Mouse (Mus musculus): ENCODE data around the gene Tgif1. TPM values are rescaled to one million over a fixed set of nuclear protein-coding genes. Genes with fewer than 3 reads are reported as not detected.

Gene Tgif1
- polyA plus RNA-seq, 1 experiment from 2014 or later = 11.8 TPM

- Histone ChIP-seq H3K4me2 (replicated peaks) (no peak overlapping the region), H3K36me3 (replicated peaks; ENCODE audit: control insufficient read depth, insufficient read depth) (no peaks in the 10 kb centered on the region), H3K4me3 (replicated peaks; ENCODE audit: low read length) (no peak overlapping the region), H3K9me3 (ENCODE audit: control insufficient read depth, low read length) (no peaks in the 10 kb centered on the region), H3K27me3 (ENCODE audit: control insufficient read depth, insufficient read depth, low read length) (peaks cover 9% of the 10 kb centered on the region), H3K9ac (no peak overlapping the region), H3K4me1 (replicated peaks; ENCODE audit: control insufficient read depth, insufficient read depth, low read length) (peaks cover 9% of the 10 kb centered on the region; the same call in 1 of the 2 replicates), H3K27ac (no peak overlapping the region)
- WGBS = 50% methylated on average over 12 of the region's 12 CpGs
- ATAC-seq (ENCODE audit: low FRiP score) (no peak), DNase-seq (ENCODE audit: low spot score) (peak; percentile 58)
Measured at GRCm38 (mm10) chr17:70856871-70857415, 3.6 kb upstream of the Tgif1 start.

DNA sequence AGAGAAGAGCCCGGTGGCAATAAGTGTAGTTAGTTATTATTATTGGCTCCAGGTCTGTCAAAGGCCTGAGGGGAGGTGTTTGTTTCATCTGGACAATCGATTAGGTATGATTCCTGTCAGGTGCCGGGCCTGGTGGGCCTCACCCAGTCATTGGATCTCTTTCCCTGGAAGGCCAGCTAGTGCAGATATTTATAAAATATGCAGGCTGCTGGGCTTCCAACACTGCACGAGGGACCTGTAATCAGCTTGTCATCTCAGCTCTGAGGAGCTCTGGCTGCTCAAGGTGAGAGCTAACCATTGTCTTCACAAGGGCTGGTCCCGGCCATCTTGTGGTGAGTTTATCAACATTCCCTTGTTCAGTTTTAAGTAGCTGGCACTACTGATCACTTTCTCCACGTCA lies 675 bp upstream of the Tgif1 start:
- Histone ChIP-seq H3K27me3 (ENCODE audit: control insufficient read depth, insufficient read depth, low read length) (peaks cover 36% of the 10 kb centered on the region), H3K27ac (peak overlapping the region; percentile 88; the same call in 1 of the 2 replicates), H3K4me3 (replicated peaks; ENCODE audit: low read length) (peak overlapping the region; percentile 60), H3K4me2 (replicated peaks) (peak overlapping the region; percentile 99), H3K36me3 (replicated peaks; ENCODE audit: control insufficient read depth, insufficient read depth) (no peaks in the 10 kb centered on the region), H3K9me3 (ENCODE audit: control insufficient read depth, low read length) (no peaks in the 10 kb centered on the region), H3K9ac (0 out of 2 replicates have a peak overlapping the region, but pooled peaks have one; percentile 63), H3K4me1 (replicated peaks; ENCODE audit: control insufficient read depth, insufficient read depth, low read length) (peaks cover 27% of the 10 kb centered on the region; the same call in 1 of the 2 replicates)
- ATAC-seq (ENCODE audit: low FRiP score) = no peak
- WGBS = 24% methylated on average over 6 of the region's 6 CpGs
- no peak for DNase-seq (ENCODE audit: low spot score)

- peak overlapping the region; percentile 63 for H3K9ac ChIP-seq
- H3K9me3 ChIP-seq (ENCODE audit: control insufficient read depth, low read length) = no peaks in the 10 kb centered on the region
- H3K36me3 ChIP-seq (replicated peaks; ENCODE audit: control insufficient read depth, insufficient read depth) = no peaks in the 10 kb centered on the region
- H3K4me2 ChIP-seq (replicated peaks) = peak overlapping the region; percentile 99
- ATAC-seq (ENCODE audit: low FRiP score) (peak; percentile 75), DNase-seq (ENCODE audit: low spot score) (peak; percentile 64)
- peak overlapping the region; percentile 60 for H3K4me3 ChIP-seq (replicated peaks; ENCODE audit: low read length)
- H3K27me3 ChIP-seq (ENCODE audit: control insufficient read depth, insufficient read depth, low read length) = peaks cover 48% of the 10 kb centered on the region
- WGBS = under 1% methylated on average over 51 of the region's 51 CpGs
- H3K4me1 ChIP-seq (replicated peaks; ENCODE audit: control insufficient read depth, insufficient read depth, low read length) = peaks cover 36% of the 10 kb centered on the region; the same call in 1 of the 2 replicates
- peak overlapping the region; percentile 88 for H3K27ac ChIP-seq
Measured at GRCm38 (mm10) chr17:70852686-70853386, 510 bp downstream of the Tgif1 start.

GRCm38 (mm10) chr17:70852011-70852685 lies 1.2 kb downstream of the Tgif1 start:
- ATAC-seq (ENCODE audit: low FRiP score) (no peak), DNase-seq (ENCODE audit: low spot score) (no peak)
- peaks cover 36% of the 10 kb centered on the region; the same call in 1 of the 2 replicates for H3K4me1 ChIP-seq (replicated peaks; ENCODE audit: control insufficient read depth, insufficient read depth, low read length)
- WGBS = under 1% methylated on average over 29 of the region's 29 CpGs
- H3K4me3 ChIP-seq (replicated peaks; ENCODE audit: low read length) = peak overlapping the region; percentile 60
- H3K36me3 ChIP-seq (replicated peaks; ENCODE audit: control insufficient read depth, insufficient read depth) = no peaks in the 10 kb centered on the region
- H3K27ac ChIP-seq = peak overlapping the region; percentile 88
- no peaks in the 10 kb centered on the region for H3K9me3 ChIP-seq (ENCODE audit: control insufficient read depth, low read length)
- H3K27me3 ChIP-seq (ENCODE audit: control insufficient read depth, insufficient read depth, low read length) = peaks cover 51% of the 10 kb centered on the region
- peak overlapping the region; percentile 99 for H3K4me2 ChIP-seq (replicated peaks)
- H3K9ac ChIP-seq = peak overlapping the region; percentile 63

DNA sequence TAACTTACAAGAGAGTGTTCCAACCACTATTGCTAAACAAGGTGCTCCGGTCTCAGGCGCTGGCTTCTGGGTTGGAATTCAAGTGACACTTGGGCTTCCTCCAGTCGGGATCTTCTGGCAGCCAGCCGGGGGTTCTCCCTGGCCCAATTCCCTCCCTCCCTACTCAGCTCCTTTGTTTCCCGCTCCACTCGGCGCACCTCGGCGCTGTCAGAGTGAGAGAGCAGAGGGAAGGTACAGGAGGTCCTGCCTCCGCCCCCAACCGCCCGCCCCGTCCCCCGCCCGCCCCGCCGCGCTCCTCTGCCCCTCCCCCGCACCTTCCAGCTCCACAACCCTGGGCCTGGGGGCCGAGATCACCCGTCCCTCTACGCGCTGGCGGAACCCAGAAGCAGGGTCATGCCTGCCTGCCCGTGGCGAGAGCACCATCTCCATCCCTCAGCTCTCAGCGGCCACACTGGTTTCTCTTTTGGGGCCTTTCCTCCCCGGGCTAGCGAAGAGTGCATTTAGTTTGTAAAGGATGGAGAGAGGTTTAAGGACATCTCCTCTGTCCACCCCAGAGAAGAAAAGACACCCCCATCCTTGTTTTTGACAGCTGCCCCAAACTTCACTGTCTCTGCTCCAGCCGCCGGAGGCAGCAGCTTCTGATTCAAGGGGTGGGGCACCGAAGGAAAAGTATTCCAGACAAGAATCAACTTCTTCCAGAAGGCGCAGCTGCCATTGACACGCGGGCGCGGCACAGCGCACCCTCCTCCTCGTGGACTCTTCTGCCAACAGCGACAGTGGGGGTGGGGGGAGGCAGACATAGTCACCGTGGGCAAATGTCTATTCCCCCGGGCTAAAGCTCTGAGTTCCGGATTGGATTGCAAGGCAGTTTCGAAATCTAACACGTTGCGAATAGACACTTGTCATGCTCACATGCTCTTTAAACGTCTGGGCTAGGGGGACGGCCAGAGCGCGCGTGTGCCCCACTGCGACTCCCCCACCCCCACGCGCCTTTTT lies 2.1 kb downstream of the Tgif1 start:
- peak overlapping the region; percentile 99 for H3K4me2 ChIP-seq (replicated peaks)
- H3K9me3 ChIP-seq (ENCODE audit: control insufficient read depth, low read length) = no peaks in the 10 kb centered on the region
- no peak for DNase-seq (ENCODE audit: low spot score)
- under 1% methylated on average over 47 of the region's 54 CpGs for WGBS
- peak overlapping the region; percentile 63 for H3K9ac ChIP-seq
- ATAC-seq (ENCODE audit: low FRiP score) = peak; percentile 35
- H3K36me3 ChIP-seq (replicated peaks; ENCODE audit: control insufficient read depth, insufficient read depth) = no peaks in the 10 kb centered on the region
- H3K4me3 ChIP-seq (replicated peaks; ENCODE audit: low read length) = peak overlapping the region; percentile 60
- H3K27ac ChIP-seq = peak overlapping the region; percentile 88
- peaks cover 51% of the 10 kb centered on the region for H3K27me3 ChIP-seq (ENCODE audit: control insufficient read depth, insufficient read depth, low read length)
- H3K4me1 ChIP-seq (replicated peaks; ENCODE audit: control insufficient read depth, insufficient read depth, low read length) = peaks cover 36% of the 10 kb centered on the region; the same call in 1 of the 2 replicates

DNA sequence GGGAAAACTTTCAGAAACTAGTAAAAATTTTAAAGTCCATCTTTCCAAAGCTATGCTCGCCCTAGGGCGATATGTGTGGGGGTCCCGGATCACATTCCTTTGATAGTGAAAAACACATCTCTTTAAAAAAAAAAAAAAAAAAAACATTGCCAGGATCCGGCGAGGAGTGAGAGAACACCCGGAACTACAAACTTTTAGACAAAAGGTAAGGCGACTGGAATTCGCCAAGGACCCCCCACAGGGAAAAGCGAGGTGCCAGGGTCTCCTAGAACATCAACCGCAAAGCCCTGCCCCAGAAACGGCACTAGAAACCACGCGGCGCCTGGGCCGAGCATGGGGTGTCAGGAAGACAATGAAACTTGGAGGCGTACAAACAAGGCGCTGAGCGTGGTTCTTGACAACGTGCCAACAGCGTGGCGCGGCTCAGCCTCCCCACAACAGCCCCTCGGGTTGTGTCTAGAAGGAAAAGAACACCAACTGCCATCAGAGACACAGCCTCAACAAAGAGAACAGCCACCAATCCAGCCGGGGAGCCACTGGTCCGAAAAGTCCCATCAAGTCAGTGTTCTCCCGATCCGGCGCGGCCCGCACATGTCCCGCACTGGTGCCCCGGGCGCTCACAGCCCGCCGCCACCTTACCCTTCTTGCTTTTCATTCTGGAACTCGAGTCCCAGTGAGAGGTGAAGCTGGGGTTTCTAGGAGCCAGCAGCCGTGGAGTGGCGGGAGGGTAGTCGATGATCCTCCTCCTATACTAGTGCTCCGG lies 2.9 kb downstream of the Tgif1 start:
- H3K9ac ChIP-seq = peak overlapping the region; percentile 63
- DNase-seq (ENCODE audit: low spot score) = peak; percentile 59
- peak overlapping the region; percentile 88 for H3K27ac ChIP-seq
- peaks cover 36% of the 10 kb centered on the region; the same call in 1 of the 2 replicates for H3K4me1 ChIP-seq (replicated peaks; ENCODE audit: control insufficient read depth, insufficient read depth, low read length)
- peaks cover 51% of the 10 kb centered on the region for H3K27me3 ChIP-seq (ENCODE audit: control insufficient read depth, insufficient read depth, low read length)
- no peaks in the 10 kb centered on the region for H3K9me3 ChIP-seq (ENCODE audit: control insufficient read depth, low read length)
- no peaks in the 10 kb centered on the region for H3K36me3 ChIP-seq (replicated peaks; ENCODE audit: control insufficient read depth, insufficient read depth)
- under 1% methylated on average over 40 of the region's 40 CpGs for WGBS
- H3K4me2 ChIP-seq (replicated peaks) = peak overlapping the region; percentile 99
- peak; percentile 19; the same call in 1 of the 2 replicates for ATAC-seq (ENCODE audit: low FRiP score)
- H3K4me3 ChIP-seq (replicated peaks; ENCODE audit: low read length) = peak overlapping the region; percentile 60

GRCm38 (mm10) chr17:70849399-70850232 lies 3.7 kb downstream of the Tgif1 start:
- peaks cover 51% of the 10 kb centered on the region for H3K27me3 ChIP-seq (ENCODE audit: control insufficient read depth, insufficient read depth, low read length)
- ATAC-seq (ENCODE audit: low FRiP score) (no peak), DNase-seq (ENCODE audit: low spot score) (peak; percentile 83)
- H3K9me3 ChIP-seq (ENCODE audit: control insufficient read depth, low read length) = no peaks in the 10 kb centered on the region
- H3K36me3 ChIP-seq (replicated peaks; ENCODE audit: control insufficient read depth, insufficient read depth) = no peaks in the 10 kb centered on the region
- H3K9ac ChIP-seq = peak overlapping the region; percentile 63
- peak overlapping the region; percentile 99 for H3K4me2 ChIP-seq (replicated peaks)
- under 1% methylated on average over 33 of the region's 33 CpGs for WGBS
- H3K27ac ChIP-seq = peak overlapping the region; percentile 88
- H3K4me1 ChIP-seq (replicated peaks; ENCODE audit: control insufficient read depth, insufficient read depth, low read length) = peaks cover 36% of the 10 kb centered on the region; the same call in 1 of the 2 replicates
- H3K4me3 ChIP-seq (replicated peaks; ENCODE audit: low read length) = peak overlapping the region; percentile 60

Measured in hindbrain, embryonic 14.5 days (tissue).